Mouse (Mus musculus) embryonic fibroblast, embryonic 13.5 days (primary cell): ENCODE results near the gene Rab9. TPM values are rescaled to one million over a fixed set of nuclear protein-coding genes. Genes with fewer than 3 reads are reported as not detected.
"Not testable (repeated sequence)": the region's sequence is repeated elsewhere in the genome, so short reads cannot be mapped to it uniquely, and the experiment has no call there.

Experiments used
- H3K27ac ChIP-seq: 2 replicates; pipeline ENCODE4 v1.5.1; 2012; ENCODE audit warnings: low read length, control low read depth, inconsistent platforms; ENCODE audit not compliant: insufficient read depth
- H3K4me1 ChIP-seq: 2 replicates; pipeline ENCODE4 v1.6.1; 2011; ENCODE audit warnings: low read length; ENCODE audit not compliant: control insufficient read depth, insufficient read depth
- H3K4me3 ChIP-seq: 2 replicates; pipeline ENCODE4 v1.5.1; 2011; ENCODE audit warnings: mild to moderate bottlenecking, control low read depth, low read length; ENCODE audit not compliant: insufficient read depth
- CTCF ChIP-seq: IDR thresholded peaks from 2 replicates; pipeline ENCODE4 v1.5.1; 2011; ENCODE audit warnings: mild to moderate bottlenecking, control low read depth, low read length, moderate library complexity, borderline replicate concordance; ENCODE audit not compliant: insufficient read depth
- POLR2A ChIP-seq: IDR thresholded peaks from 2 replicates; pipeline ENCODE4 v1.6.1; 2011; ENCODE audit warnings: low read depth, mild to moderate bottlenecking, control low read depth, low read length, moderate library complexity
- polyA plus RNA-seq: library from polyadenylated mRNA; stranded (reverse); fragments of >200 nt; gene quantifications from 2 replicates; pipeline ENCODE4 v1.2.4, GENCODE M21; 2011; ENCODE audit warnings: low read depth; ENCODE audit not compliant: missing spikeins, insufficient read length

Rab9 gene
- polyA plus RNA-seq = 42.5 and 62.6 TPM in 2 replicates

- no peaks in the 10 kb centered on the region; the same call in 1 of the 2 replicates for H3K4me1 ChIP-seq
- peak within 1 kb of the TSS; percentile 90 for H3K4me3 ChIP-seq
- peak within 1 kb of the TSS; percentile 89 for H3K27ac ChIP-seq
- no peak for TF ChIP-seq CTCF
- TF ChIP-seq POLR2A = peak; percentile 75
Measured at GRCm38 (mm10) chrX:166479365-166479983, at the start of gene Rab9. TSS of gene Rab9 (minus strand) at chrX:166479867.

GRCm38 (mm10) chrX:166528126-166528525 lies 48.5 kb upstream of the Rab9 start:
- Histone ChIP-seq H3K4me3 (no peak overlapping the region), H3K27ac (no peak overlapping the region), H3K4me1 (no peaks in the 10 kb centered on the region)
- TF ChIP-seq CTCF (no peak), POLR2A (no peak)

- no peak overlapping the region for H3K27ac ChIP-seq
- no peaks in the 10 kb centered on the region for H3K4me1 ChIP-seq
- TF ChIP-seq POLR2A (no peak), CTCF (no peak)
- H3K4me3 ChIP-seq = no peak overlapping the region
Measured at GRCm38 (mm10) chrX:166525637-166526315, 46.1 kb upstream of the Rab9 start.

- H3K4me3 ChIP-seq = no peak overlapping the region
- no peak overlapping the region for H3K27ac ChIP-seq
- H3K4me1 ChIP-seq = no peaks in the 10 kb centered on the region
- TF ChIP-seq POLR2A (no peak), CTCF (no peak)
Measured at GRCm38 (mm10) chrX:166520782-166521181, 41.1 kb upstream of the Rab9 start.

- no peak for TF ChIP-seq POLR2A
- no peak for TF ChIP-seq CTCF
- Histone ChIP-seq H3K4me1 (no peaks in the 10 kb centered on the region), H3K27ac (peak within 1 kb of the TSS; percentile 47; the same call in 1 of the 2 replicates), H3K4me3 (no peak within 1 kb of the TSS)
Measured at GRCm38 (mm10) chrX:166518345-166518744, 38.7 kb upstream of the Rab9 start, which contains the start of gene Tceanc. TSS of gene Tceanc (minus strand) at chrX:166518567.

GRCm38 (mm10) chrX:166516631-166517030 lies 37.0 kb upstream of the Rab9 start:
- TF ChIP-seq POLR2A = no peak
- no peak for TF ChIP-seq CTCF
- Histone ChIP-seq H3K27ac (no peak overlapping the region), H3K4me1 (no peaks in the 10 kb centered on the region), H3K4me3 (no peak overlapping the region)

GRCm38 (mm10) chrX:166515923-166516322 lies 36.3 kb upstream of the Rab9 start:
- H3K27ac ChIP-seq = no peak overlapping the region
- H3K4me1 ChIP-seq = no peaks in the 10 kb centered on the region
- H3K4me3 ChIP-seq = no peak overlapping the region
- TF ChIP-seq POLR2A (no peak), CTCF (no peak)

GRCm38 (mm10) chrX:166514035-166514434 lies 34.4 kb upstream of the Rab9 start:
- H3K27ac ChIP-seq, H3K4me3 ChIP-seq, H3K4me1 ChIP-seq: not testable (repeated sequence)

- no peak overlapping the region for H3K27ac ChIP-seq
- H3K4me3 ChIP-seq = no peak overlapping the region
- no peaks in the 10 kb centered on the region for H3K4me1 ChIP-seq
- no peak for TF ChIP-seq CTCF
Measured at GRCm38 (mm10) chrX:166512071-166512470, 32.4 kb upstream of the Rab9 start.

- TF ChIP-seq CTCF (no peak), POLR2A (no peak)
- H3K4me3 ChIP-seq = 0 out of 2 replicates have a peak overlapping the region, but pooled peaks have one; percentile 42
- H3K27ac ChIP-seq = no peak overlapping the region
- no peaks in the 10 kb centered on the region for H3K4me1 ChIP-seq
Measured at GRCm38 (mm10) chrX:166511107-166511506, 31.4 kb upstream of the Rab9 start.
